Mouse (Mus musculus): Measurements from ENCODE around the gene Flvcr2. TPM values are rescaled to one million over a fixed set of nuclear protein-coding genes. Genes with fewer than 3 reads are reported as not detected.

Flvcr2 gene
- polyA plus RNA-seq, 1 experiment from 2014 or later = 2.1 TPM

- 20% methylated on average over 17 of the region's 17 CpGs for WGBS
- peaks cover 12% of the 10 kb centered on the region for H3K4me1 ChIP-seq (ENCODE audit: control insufficient read depth, insufficient read depth, low read length)
- H3K36me3 ChIP-seq (ENCODE audit: control insufficient read depth, insufficient read depth, low read length) = no peaks in the 10 kb centered on the region
- no peaks in the 10 kb centered on the region for H3K9me3 ChIP-seq (replicated peaks; ENCODE audit: control insufficient read depth, low read length)
- peak overlapping the region; percentile 93 for H3K27ac ChIP-seq (ENCODE audit: low read length)
- H3K9ac ChIP-seq (ENCODE audit: low read length) = peak overlapping the region; percentile 78
- H3K4me2 ChIP-seq (ENCODE audit: low read depth, low read length) = peak overlapping the region; percentile 94
- ATAC-seq (ENCODE audit: insufficient read depth, low FRiP score) = peak; percentile 4; the same call in 1 of the 2 replicates
- H3K27me3 ChIP-seq (ENCODE audit: control insufficient read depth, insufficient read depth, low read length) = no peaks in the 10 kb centered on the region
- peak overlapping the region; percentile 55 for H3K4me3 ChIP-seq (replicated peaks; ENCODE audit: low read length)
Measured at GRCm38 (mm10) chr12:85705831-85706530, 40.4 kb upstream of the Flvcr2 start.

GRCm38 (mm10) chr12:85706906-85707305, 39.4 kb upstream of the Flvcr2 start:
- 59% methylated on average over 4 of the region's 4 CpGs for WGBS
- H3K4me3 ChIP-seq (replicated peaks; ENCODE audit: low read length) = no peak overlapping the region
- no peaks in the 10 kb centered on the region for H3K27me3 ChIP-seq (ENCODE audit: control insufficient read depth, insufficient read depth, low read length)
- no peaks in the 10 kb centered on the region for H3K9me3 ChIP-seq (replicated peaks; ENCODE audit: control insufficient read depth, low read length)
- H3K4me1 ChIP-seq (ENCODE audit: control insufficient read depth, insufficient read depth, low read length) = peaks cover 12% of the 10 kb centered on the region
- H3K27ac ChIP-seq (ENCODE audit: low read length) = no peak overlapping the region
- H3K9ac ChIP-seq (ENCODE audit: low read length) = no peak overlapping the region
- no peak overlapping the region for H3K4me2 ChIP-seq (ENCODE audit: low read depth, low read length)
- no peaks in the 10 kb centered on the region for H3K36me3 ChIP-seq (ENCODE audit: control insufficient read depth, insufficient read depth, low read length)
- ATAC-seq (ENCODE audit: insufficient read depth, low FRiP score) = no peak

GRCm38 (mm10) chr12:85707391-85707790, 38.9 kb upstream of the Flvcr2 start:
- H3K4me1 ChIP-seq (ENCODE audit: control insufficient read depth, insufficient read depth, low read length) = peaks cover 12% of the 10 kb centered on the region
- no peaks in the 10 kb centered on the region for H3K9me3 ChIP-seq (replicated peaks; ENCODE audit: control insufficient read depth, low read length)
- H3K27ac ChIP-seq (ENCODE audit: low read length) = no peak overlapping the region
- H3K36me3 ChIP-seq (ENCODE audit: control insufficient read depth, insufficient read depth, low read length) = no peaks in the 10 kb centered on the region
- H3K27me3 ChIP-seq (ENCODE audit: control insufficient read depth, insufficient read depth, low read length) = no peaks in the 10 kb centered on the region
- WGBS = 88% methylated on average over 11 of the region's 11 CpGs
- no peak overlapping the region for H3K4me2 ChIP-seq (ENCODE audit: low read depth, low read length)
- H3K9ac ChIP-seq (ENCODE audit: low read length) = no peak overlapping the region
- no peak for ATAC-seq (ENCODE audit: insufficient read depth, low FRiP score)
- H3K4me3 ChIP-seq (replicated peaks; ENCODE audit: low read length) = no peak overlapping the region

GRCm38 (mm10) chr12:85708556-85708955, 37.8 kb upstream of the Flvcr2 start:
- 85% methylated on average over 12 of the region's 12 CpGs for WGBS
- Histone ChIP-seq H3K27ac (ENCODE audit: low read length) (no peak overlapping the region), H3K4me2 (ENCODE audit: low read depth, low read length) (no peak overlapping the region), H3K4me3 (replicated peaks; ENCODE audit: low read length) (no peak overlapping the region), H3K27me3 (ENCODE audit: control insufficient read depth, insufficient read depth, low read length) (no peaks in the 10 kb centered on the region), H3K9me3 (replicated peaks; ENCODE audit: control insufficient read depth, low read length) (no peaks in the 10 kb centered on the region), H3K4me1 (ENCODE audit: control insufficient read depth, insufficient read depth, low read length) (peaks cover 12% of the 10 kb centered on the region), H3K36me3 (ENCODE audit: control insufficient read depth, insufficient read depth, low read length) (no peaks in the 10 kb centered on the region), H3K9ac (ENCODE audit: low read length) (no peak overlapping the region)
- no peak for ATAC-seq (ENCODE audit: insufficient read depth, low FRiP score)

- Histone ChIP-seq H3K36me3 (ENCODE audit: control insufficient read depth, insufficient read depth, low read length) (no peaks in the 10 kb centered on the region), H3K27ac (ENCODE audit: low read length) (no peak overlapping the region), H3K9ac (ENCODE audit: low read length) (no peak overlapping the region), H3K27me3 (ENCODE audit: control insufficient read depth, insufficient read depth, low read length) (no peaks in the 10 kb centered on the region), H3K4me2 (ENCODE audit: low read depth, low read length) (no peak overlapping the region), H3K4me3 (replicated peaks; ENCODE audit: low read length) (no peak overlapping the region), H3K4me1 (ENCODE audit: control insufficient read depth, insufficient read depth, low read length) (peaks cover 3% of the 10 kb centered on the region), H3K9me3 (replicated peaks; ENCODE audit: control insufficient read depth, low read length) (no peaks in the 10 kb centered on the region)
- 65% methylated on average over 7 of the region's 7 CpGs for WGBS
- peak; percentile 78 for ATAC-seq (ENCODE audit: insufficient read depth, low FRiP score)
Measured at GRCm38 (mm10) chr12:85710695-85711094, 35.6 kb upstream of the Flvcr2 start.

GRCm38 (mm10) chr12:85712587-85712986, 33.8 kb upstream of the Flvcr2 start:
- H3K9ac ChIP-seq (ENCODE audit: low read length) = no peak overlapping the region
- H3K4me3 ChIP-seq (replicated peaks; ENCODE audit: low read length) = no peak overlapping the region
- no peaks in the 10 kb centered on the region for H3K4me1 ChIP-seq (ENCODE audit: control insufficient read depth, insufficient read depth, low read length)
- H3K27me3 ChIP-seq (ENCODE audit: control insufficient read depth, insufficient read depth, low read length) = no peaks in the 10 kb centered on the region
- no peak overlapping the region for H3K4me2 ChIP-seq (ENCODE audit: low read depth, low read length)
- no peaks in the 10 kb centered on the region for H3K36me3 ChIP-seq (ENCODE audit: control insufficient read depth, insufficient read depth, low read length)
- no peak overlapping the region for H3K27ac ChIP-seq (ENCODE audit: low read length)
- no peak for ATAC-seq (ENCODE audit: insufficient read depth, low FRiP score)
- 76% methylated on average over 2 of the region's 2 CpGs for WGBS
- no peaks in the 10 kb centered on the region for H3K9me3 ChIP-seq (replicated peaks; ENCODE audit: control insufficient read depth, low read length)

GRCm38 (mm10) chr12:85714126-85714525, 32.2 kb upstream of the Flvcr2 start:
- 90% methylated on average over 5 of the region's 5 CpGs for WGBS
- no peaks in the 10 kb centered on the region for H3K27me3 ChIP-seq (ENCODE audit: control insufficient read depth, insufficient read depth, low read length)
- no peak for ATAC-seq (ENCODE audit: insufficient read depth, low FRiP score)
- no peak overlapping the region for H3K4me2 ChIP-seq (ENCODE audit: low read depth, low read length)
- H3K9ac ChIP-seq (ENCODE audit: low read length) = no peak overlapping the region
- no peaks in the 10 kb centered on the region for H3K9me3 ChIP-seq (replicated peaks; ENCODE audit: control insufficient read depth, low read length)
- no peak overlapping the region for H3K27ac ChIP-seq (ENCODE audit: low read length)
- no peak overlapping the region for H3K4me3 ChIP-seq (replicated peaks; ENCODE audit: low read length)
- H3K36me3 ChIP-seq (ENCODE audit: control insufficient read depth, insufficient read depth, low read length) = no peaks in the 10 kb centered on the region
- H3K4me1 ChIP-seq (ENCODE audit: control insufficient read depth, insufficient read depth, low read length) = no peaks in the 10 kb centered on the region

GRCm38 (mm10) chr12:85725306-85725705, 21.0 kb upstream of the Flvcr2 start:
- no peak overlapping the region for H3K4me3 ChIP-seq (replicated peaks; ENCODE audit: low read length)
- H3K27me3 ChIP-seq (ENCODE audit: control insufficient read depth, insufficient read depth, low read length) = no peaks in the 10 kb centered on the region
- H3K27ac ChIP-seq (ENCODE audit: low read length) = no peak overlapping the region
- WGBS = 60% methylated on average over 4 of the region's 4 CpGs
- no peak overlapping the region for H3K4me2 ChIP-seq (ENCODE audit: low read depth, low read length)
- no peaks in the 10 kb centered on the region for H3K36me3 ChIP-seq (ENCODE audit: control insufficient read depth, insufficient read depth, low read length)
- ATAC-seq (ENCODE audit: insufficient read depth, low FRiP score) = no peak
- no peaks in the 10 kb centered on the region for H3K9me3 ChIP-seq (replicated peaks; ENCODE audit: control insufficient read depth, low read length)
- H3K9ac ChIP-seq (ENCODE audit: low read length) = no peak overlapping the region
- H3K4me1 ChIP-seq (ENCODE audit: control insufficient read depth, insufficient read depth, low read length) = peaks cover 3% of the 10 kb centered on the region; the same call in 1 of the 2 replicates

- no peak for ATAC-seq (ENCODE audit: insufficient read depth, low FRiP score)
- Histone ChIP-seq H3K9me3 (replicated peaks; ENCODE audit: control insufficient read depth, low read length) (no peaks in the 10 kb centered on the region), H3K27ac (ENCODE audit: low read length) (no peak overlapping the region), H3K27me3 (ENCODE audit: control insufficient read depth, insufficient read depth, low read length) (no peaks in the 10 kb centered on the region), H3K4me3 (replicated peaks; ENCODE audit: low read length) (no peak overlapping the region), H3K9ac (ENCODE audit: low read length) (no peak overlapping the region), H3K4me2 (ENCODE audit: low read depth, low read length) (no peak overlapping the region), H3K36me3 (ENCODE audit: control insufficient read depth, insufficient read depth, low read length) (no peaks in the 10 kb centered on the region), H3K4me1 (ENCODE audit: control insufficient read depth, insufficient read depth, low read length) (peaks cover 3% of the 10 kb centered on the region; the same call in 1 of the 2 replicates)
- WGBS = 54% methylated on average over 6 of the region's 6 CpGs
Measured at GRCm38 (mm10) chr12:85726729-85727397, 19.5 kb upstream of the Flvcr2 start.
